Mouse (Mus musculus): Measurements from ENCODE around the gene Hoxb6.

Hoxb6 gene

DNA sequence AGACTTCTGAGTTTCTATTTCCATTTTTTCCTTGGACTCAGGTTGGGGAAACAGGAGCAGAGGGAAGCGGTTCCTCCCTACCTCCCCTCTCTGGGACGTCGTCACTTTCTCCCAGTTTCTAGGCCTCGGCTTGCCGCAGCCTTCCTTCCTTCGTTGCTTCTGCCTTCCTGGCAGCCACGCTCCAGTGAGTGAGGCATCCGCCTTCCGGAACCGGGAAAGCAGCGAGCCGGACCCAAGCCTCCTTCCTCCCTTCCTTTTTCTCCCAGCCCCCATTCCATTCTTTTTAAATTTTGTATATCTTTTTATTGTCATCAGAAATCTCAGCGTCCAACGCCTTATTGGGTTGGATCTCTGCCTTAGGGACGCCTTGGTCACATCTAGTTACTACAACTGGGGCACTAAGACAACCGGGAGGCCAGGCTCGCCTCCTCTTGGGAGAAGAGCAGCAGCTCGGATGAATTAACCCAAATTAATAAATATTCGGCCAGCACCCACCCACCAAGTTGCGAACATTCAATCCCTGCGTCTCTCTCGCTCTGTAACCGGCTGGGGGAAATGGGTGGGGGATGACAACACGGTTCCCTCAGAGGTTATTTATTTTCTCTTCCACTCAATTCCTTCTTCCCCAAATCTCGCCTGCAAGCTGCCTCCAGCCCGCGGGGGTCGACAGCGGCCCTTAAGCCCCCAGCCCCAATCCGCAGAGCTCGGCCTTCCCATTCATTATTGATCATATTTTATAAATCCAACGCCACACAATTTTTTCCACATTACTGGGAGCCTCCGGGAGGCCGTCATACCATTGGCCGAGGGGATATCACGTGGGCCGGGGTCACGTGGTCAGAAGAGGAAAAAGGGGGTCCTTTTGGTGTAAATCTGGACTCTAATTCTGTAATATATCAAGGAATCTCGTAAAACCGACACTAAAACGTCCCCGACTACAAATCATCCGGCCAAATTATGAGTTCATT, 6.2 kb upstream of the Hoxb6 start, which contains the start of gene Hoxb7:
Gene Hoxb7, plus strand, starts transcription at position 853 of the 968 bp plus-strand sequence.
- DNase-seq = peak; percentile 90 to 94

DNA sequence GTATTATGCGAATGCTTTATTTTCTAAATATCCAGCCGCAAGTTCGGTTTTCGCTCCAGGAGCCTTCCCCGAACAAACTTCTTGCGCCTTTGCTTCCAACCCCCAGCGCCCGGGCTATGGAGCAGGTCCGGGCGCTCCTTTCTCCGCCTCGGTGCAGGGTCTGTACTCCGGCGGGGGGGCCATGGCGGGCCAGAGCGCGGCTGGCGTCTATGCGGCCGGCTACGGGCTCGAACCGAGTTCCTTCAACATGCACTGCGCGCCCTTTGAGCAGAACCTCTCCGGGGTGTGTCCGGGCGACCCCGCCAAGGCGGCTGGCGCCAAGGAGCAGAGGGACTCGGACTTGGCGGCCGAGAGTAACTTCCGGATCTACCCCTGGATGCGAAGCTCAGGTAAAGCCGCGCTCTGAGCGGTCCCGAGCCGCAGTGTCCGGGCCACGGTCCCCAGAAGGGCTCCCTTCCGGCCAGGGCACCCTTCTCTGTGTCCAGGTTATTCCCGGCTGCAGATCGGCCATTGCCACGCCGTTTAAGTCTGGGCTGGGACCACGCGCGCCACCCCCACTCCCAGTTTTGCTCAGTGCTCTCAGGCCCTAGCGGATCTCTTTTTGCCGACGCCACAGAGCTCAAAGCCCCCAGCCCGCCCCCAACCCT, 5.4 kb upstream of the Hoxb6 start:
- peak in 1 of 2 experiments; percentile 83 for DNase-seq

DNA sequence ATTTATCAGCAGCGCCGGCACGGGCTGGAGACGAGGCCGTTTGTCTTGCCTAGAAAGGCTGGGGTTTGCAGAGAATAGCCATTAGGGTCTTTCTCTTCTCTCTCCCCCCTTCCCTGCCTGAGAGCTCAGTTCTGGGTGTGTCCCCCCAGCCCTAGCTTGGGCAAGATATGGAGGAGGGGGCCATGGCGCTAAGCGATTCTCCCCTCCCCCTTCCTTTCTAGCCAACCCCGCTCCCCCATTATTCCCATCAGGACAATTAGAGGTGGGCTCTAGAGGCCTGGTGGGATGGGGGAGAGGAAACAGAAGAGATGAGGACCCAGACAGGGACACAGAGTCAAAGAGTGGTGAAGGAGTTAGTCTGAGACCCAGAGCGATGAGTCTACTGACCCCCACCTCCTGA, 4.9 kb upstream of the Hoxb6 start:
- no peak for DNase-seq

DNA sequence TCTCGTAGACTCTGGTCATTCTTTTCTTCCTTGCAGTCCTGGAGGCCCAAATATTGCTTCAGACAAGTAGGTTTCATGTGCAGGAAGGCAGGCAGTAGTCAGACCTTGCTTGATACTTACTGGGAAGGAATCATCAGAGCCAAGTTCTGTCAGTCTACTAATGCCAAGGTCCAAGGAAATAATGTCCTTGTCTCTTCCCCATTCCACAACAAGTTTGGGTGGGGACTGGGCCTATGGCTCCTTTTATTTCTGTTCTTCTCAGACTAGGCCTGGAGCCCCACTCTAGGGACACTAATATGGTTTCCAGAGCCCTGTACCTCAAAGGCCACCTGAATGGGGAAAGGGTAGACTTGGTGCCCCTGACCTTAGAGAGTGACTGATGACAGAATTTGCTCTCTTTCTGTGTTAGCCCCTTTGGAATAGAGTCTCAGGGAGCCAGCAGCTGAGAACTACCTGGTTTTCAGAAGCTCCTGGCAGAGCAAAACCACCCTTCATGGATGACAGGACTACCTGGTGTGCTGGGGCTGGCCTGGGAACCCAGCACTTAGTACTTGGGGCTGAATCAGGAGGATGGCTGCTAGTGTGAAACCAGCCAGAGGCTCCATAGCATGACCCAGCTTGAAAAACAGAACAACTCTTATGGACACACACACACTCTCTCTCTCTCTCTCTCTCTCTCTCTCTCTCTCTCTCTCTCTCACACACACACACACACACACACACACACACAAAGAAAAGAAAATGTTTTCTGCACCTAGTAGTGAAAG, 3.6 kb upstream of the Hoxb6 start:
- no peak for DNase-seq

DNA sequence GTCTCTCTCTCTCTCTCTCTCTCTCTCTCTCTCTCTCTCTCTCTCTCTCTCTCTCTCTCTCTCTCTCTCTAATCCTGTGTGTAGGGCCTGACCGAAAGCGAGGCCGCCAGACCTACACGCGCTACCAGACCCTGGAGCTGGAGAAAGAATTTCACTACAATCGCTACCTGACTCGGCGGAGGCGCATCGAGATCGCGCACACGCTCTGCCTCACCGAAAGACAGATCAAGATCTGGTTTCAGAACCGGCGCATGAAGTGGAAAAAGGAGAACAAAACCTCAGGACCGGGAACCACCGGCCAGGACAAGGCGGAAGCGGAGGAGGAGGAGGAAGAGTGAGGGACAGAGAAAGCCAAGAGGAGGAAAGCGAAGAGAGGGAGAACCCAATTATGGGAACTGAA, 3.0 kb upstream of the Hoxb6 start:
- DNase-seq = peak in 1 of 2 experiments; percentile 55

DNA sequence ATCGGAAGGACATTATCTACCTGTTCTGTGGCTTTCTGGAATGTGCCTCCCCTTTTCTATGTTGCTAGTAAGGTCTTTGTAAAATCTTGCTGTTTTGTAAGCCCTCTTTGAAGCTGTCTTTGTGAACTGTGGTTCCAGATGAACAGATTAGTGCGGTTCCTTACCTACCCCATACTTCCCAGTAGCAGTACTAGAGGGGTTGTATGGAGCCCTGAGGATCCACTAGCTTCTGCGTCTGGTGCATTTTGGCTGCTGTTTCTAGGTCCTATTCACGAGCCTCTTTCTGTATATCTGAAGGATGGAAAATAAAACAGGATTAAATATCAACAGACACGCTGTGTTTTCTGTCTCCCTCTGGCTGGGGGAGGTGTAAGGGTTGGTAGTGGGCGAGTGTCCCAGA, 2.4 kb upstream of the Hoxb6 start:
- no peak for DNase-seq

DNA sequence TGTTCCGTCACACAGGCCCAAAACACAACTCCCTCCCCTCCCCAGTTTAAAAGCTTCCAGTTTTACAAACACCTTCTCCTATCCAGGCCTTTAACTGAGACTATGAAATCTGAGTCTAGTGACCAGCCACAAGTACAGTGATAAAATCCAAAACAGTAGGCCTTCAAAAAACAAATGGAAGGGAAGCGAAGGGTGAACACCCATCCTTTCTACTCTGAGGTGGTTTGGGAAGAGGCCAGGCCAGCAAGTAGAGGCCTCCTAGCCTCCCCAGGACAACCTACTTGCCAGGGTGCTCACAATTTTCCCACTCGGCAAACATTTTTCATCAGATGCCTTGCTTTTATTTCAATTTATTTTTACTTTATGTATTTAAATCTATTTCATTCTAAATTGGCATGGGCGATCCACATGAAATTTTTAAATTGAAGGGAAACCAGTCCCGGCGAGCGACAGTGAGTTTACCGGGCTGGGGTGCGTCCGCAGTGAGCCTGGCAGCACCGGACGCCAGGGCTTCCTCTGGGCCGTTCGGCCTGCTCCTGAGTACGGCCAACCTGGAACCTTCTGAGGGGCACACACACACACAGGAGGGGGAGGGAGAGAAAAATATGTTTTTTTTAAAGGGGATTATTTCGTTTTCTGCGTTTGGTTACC, 1.4 kb upstream of the Hoxb6 start:
- DNase-seq = peak in 1 of 2 experiments; percentile 60

DNA sequence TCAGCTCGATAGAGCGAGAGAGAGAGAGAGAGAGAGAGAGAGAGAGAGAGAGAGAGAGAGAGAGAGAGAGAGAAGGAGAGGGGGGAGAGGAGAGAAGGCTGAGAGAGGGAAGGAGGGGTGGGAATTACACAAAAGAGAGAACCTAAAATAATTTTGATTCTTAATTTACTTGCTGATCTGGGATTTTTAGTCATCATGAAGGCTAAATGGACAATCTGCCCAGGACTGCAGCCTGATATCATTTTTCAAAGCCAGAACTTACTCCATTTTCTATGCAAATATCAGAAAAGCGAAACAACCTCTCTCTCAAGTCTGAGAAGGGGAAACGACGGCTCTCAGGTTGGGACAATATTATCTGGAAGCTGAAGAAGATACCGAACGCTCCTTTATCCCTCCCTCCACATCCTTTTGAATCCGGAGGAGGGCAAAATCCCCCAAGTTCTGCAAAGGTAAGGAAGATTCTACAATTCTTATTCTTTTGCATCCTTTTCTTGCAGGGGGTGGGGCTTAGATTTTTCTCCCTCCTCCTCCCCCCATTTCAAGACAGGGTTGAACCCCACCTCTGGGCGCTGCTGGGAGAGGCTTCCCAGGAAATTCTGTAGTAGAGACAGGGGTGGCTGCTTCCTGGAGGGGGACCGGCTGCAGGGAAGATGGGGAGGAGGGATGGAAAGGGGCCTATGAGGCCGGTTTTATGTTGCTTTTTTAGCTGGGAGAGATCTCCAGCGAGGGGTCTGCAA, 457 bp downstream of the Hoxb6 start:
- peak in 1 of 2 experiments; percentile 65 for DNase-seq

DNA sequence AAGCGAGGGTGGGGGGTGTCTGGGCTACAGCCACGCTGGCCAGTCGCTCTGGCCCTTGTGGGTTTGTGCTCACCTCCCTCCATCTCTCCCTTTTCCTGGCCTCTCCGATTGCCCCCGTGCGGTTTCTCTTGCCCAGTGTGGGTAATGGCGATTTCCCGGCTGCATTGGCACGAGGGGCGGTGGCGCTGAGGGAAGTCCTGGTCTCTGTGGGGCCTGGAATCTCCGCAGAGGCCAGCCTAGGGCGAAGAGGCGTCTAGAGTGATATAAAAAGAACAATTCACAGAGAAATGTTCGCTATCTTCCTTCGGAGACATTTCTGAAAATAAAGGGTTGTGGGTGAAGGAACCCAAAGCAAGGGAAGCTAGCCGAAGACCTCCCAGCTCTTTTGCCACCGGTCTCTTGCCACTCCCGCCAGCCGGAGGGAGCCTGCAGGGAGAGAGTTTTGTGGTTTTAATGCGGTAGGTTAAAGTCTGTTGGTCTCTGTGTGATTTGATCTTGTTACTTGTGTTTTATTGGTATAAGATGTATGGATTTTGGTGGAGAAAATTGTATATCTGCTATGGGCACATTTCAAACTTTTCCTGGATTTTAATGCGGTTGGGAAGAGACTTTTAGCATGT, 1.1 kb downstream of the Hoxb6 start:
- peak in 1 of 2 experiments; percentile 74 for DNase-seq

DNA sequence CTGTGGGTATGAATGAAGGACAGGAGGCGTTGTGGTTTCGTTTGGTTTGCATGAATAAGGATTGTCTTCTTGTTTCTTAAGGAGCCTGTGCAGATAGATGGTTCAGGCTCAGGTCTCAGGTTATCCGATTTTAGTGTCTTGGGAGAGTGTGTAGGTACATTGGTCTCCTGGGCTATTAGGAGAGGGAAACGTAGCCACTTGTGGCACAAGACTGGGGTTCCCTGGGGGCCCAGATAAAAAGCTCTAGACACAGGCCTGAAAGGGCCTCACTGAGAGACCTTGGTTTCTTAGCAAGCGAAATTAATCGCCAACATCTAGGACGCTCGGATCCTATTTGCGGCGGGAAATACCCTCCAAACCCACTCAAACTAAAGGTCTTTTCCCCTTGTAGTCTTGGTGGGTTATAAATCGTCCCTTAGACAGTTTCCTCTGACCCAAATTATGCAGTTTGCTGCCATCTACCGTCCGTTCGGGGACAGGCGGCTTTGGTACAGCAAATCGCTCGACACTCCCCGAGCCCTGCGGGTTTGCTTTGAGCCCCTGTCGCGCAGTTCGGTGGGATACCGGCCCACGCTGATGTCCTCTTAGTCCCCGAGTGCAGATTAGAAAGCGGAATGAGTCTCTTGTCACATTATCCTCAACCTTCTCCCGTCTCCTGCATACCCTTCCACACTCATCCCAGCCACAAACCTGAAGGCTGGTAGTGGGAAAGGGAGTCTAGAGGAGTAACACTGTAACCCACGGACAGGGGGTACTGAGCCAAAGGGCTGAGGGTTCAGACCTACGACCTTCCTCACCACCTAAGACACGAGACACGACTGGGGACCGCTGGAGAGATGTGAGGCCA, 2.2 kb downstream of the Hoxb6 start:
- peak; percentile 93 to 95 for DNase-seq

DNA sequence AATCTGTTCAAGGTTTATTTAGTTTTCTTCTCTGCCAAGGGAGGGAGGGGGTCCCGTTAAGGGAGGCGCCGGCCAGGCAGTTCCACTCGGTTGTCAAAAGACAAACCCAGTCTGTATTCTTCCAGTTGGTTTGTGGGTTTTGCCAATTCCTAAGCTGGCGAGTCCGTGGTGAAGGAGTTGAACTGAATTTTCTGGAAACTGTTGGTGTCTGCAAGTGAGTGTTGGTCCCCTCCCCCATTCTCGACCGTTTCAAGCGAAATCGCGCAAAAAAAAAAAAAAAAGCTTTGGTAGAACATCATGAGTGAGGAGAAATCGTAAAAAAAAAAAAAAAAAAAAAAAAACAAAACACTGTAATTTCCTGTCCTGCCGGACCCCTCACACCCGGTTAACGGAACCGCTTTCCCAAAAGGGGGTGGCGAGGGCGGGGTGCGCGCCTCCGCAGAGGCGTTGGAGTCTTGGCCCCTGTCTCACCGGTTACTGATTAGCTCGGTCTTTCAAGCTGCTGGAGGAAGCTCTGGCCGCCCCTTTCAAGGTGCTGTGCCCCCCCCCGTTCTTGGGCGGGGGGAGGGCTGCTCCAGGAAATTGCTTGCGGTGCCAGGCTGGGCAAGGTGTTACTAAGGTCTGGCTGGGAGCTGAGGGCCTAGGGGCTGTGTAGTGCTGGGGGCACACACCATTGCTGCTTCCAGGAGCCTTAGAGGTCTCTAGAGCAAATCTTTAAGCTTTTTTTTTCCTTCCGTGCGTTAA, 3.0 kb downstream of the Hoxb6 start:
- peak; percentile 92 to 94 for DNase-seq

DNA sequence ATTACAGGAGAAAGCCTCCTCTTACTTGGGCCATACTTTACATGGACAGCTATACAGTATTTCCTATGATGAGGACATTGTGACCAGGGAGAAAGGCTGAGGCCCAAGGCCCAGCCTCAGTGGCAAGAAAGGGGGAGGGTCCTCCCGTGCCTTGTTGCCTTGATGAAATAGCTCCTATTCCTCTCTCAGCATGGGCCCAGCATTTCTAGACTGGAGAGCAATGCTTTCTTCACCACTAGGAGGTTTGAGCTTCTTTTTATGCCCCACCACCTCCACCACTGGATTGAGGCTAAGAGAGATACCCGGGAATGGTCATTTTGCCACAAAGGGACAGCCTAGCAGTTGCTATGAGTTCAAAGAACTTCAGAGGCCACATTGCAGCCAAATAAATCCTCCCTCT, 4.7 kb downstream of the Hoxb6 start:
- no peak for DNase-seq

DNA sequence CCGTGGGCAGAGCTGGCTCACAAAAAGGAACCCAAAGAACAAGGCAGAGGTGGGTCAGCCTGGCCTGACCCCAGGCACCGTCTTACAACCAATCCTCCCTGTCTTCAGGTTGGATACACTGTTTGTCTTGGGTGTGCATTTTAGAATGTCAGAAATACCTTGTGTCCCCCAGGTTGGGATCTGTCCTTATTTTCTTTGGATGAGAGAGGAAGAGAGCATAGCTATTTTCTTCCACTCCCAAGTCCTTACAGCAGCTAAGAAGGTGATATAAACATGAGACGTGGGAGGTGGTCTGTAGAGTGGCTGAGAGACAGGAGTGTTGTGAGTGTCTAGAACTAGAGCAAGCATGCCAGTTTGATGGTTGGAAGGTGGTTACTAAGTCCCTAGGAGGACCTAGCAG, 5.2 kb downstream of the Hoxb6 start:
- no peak for DNase-seq

DNA sequence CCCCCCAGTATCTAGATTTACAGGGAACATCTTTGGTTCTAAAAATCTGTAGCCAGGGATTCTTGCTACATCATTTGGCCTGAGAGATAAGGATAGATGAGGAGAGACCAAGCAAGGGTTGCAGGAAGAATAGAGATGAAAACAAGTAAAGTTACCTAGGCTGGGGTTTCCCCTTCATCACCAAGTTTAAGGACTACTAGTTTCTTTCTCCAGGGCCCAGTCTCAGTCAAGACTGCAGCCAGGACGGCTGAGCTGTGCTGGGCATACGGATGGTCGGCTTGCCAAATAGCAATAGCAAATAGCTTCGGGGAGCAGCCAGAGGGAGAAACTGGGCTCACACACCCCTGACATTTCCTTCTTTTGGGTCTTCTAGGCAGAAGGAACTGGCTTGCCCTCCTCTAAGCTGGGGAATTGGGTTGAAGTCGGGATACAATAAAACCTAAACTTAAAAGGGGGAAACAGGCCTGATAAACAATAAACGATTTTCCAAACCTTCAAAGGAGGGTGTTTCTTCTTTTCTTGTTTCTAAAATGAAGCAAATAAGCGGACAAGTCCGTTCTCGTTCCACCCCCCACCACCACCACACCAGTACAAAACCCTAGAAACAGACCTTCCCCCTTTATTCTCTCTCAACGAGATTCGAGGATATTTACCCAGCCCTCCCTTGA, 5.8 kb downstream of the Hoxb6 start:
- no peak for DNase-seq

DNA sequence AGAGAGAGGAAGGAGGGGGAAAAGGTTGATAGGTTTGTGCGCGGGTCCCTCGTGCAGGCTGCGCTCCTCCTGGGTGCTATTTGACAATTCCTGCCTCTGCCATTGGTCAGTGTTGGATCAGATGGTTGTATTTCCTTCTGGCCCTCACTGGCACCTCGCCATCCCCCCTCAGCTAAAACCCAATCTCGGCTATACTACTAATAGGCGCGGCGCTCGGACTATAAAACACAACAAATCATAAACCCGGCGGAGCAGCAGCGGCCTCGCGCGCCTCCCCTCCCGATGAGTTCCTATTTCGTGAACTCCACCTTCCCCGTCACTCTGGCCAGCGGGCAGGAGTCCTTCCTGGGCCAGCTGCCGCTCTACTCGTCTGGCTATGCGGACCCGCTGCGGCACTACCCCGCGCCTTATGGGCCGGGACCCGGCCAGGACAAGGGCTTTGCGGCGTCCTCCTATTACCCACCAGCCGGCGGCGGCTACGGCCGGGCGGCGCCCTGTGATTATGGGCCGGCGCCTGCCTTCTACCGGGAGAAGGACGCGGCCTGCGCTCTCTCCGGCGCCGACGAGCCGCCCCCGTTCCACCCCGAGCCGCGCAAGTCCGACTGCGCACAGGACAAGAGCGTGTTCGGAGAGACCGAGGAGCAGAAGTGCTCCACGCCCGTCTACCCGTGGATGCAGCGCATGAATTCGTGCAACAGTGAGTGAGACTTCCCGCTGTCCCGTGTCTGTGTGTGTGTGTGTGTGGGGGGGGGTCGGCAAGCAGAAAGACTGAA, 6.8 kb downstream of the Hoxb6 start:
- peak; percentile 93 to 94 for DNase-seq

DNA sequence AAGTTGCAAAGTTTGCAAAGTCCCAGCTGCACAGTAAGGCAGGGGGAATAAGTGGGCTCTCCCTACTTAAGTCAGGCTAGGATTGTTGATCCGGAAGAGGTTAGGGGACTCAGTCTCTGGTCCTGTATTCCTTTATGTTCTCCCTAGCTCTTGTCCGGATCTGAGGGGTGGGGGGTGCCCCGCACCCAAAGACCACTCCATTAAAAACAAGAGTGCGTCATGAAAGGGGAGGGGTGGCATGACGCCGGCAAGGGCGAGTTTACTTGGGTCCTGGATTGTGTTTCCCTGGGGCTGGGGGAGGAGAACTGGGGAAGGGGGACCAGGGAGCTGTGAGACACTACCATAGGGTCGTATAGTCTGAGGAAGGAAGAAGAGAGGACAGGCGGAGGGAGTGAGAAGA, 7.5 kb downstream of the Hoxb6 start:
- DNase-seq = no peak

DNA sequence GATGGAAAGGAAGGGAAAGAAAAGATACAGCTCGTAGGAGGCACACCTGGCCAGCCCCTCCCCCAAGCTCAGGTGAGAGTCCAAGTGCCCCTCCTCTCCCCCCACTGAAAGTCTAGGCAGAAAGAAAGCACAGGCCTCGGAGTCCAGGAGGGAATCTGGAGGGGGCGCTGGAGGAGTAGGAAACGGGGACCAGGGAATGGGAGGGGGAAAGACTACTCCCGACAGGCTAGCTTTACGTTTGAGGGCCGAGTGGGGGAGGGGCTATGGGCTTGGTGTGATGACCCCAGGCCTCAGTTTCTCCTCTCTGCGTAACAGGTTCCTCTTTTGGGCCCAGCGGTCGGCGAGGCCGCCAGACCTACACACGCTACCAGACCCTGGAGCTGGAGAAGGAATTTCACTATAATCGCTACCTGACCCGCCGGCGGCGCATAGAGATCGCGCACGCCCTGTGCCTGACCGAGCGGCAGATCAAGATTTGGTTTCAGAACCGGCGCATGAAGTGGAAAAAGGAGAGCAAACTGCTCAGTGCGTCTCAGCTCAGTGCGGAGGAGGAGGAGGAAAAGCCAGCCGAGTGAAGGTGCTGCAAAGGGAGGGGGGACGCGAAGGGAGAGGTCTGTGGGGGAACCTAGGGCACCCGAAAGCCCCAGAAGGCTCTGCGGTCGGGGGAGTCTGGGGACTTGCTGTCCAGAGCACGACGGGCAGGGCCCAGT, 8.2 kb downstream of the Hoxb6 start:
- DNase-seq = peak in 1 of 2 experiments; percentile 75

DNA sequence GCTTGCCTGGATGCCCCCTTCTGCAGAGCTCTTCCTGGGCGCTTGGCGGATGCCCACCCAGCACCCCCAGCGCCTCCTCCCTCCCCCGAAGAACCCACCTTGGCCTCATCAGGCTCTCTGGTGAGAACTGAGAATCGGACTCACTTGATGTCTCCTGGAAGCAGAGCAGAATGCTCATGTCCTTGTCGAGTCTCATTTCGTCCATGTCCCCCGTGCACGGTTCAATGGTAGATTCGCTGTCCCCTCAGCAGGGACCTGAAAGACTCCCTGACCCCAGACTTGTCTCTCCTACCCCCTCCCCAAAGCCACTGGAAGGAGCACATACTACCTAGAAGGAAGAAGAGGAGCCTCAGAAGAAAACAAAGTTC, 8.8 kb downstream of the Hoxb6 start:
- DNase-seq = no peak
